Mouse (Mus musculus): ENCODE data around the gene Tnp2. TPM values are rescaled to one million over a fixed set of nuclear protein-coding genes. Genes with fewer than 3 reads are reported as not detected.
A peak's percentile ranks its signal among the peaks of the same experiment; 100 is the strongest.

Gene Tnp2
- total RNA-seq, 2 experiments from 2014 or later, result not detected

DNA sequence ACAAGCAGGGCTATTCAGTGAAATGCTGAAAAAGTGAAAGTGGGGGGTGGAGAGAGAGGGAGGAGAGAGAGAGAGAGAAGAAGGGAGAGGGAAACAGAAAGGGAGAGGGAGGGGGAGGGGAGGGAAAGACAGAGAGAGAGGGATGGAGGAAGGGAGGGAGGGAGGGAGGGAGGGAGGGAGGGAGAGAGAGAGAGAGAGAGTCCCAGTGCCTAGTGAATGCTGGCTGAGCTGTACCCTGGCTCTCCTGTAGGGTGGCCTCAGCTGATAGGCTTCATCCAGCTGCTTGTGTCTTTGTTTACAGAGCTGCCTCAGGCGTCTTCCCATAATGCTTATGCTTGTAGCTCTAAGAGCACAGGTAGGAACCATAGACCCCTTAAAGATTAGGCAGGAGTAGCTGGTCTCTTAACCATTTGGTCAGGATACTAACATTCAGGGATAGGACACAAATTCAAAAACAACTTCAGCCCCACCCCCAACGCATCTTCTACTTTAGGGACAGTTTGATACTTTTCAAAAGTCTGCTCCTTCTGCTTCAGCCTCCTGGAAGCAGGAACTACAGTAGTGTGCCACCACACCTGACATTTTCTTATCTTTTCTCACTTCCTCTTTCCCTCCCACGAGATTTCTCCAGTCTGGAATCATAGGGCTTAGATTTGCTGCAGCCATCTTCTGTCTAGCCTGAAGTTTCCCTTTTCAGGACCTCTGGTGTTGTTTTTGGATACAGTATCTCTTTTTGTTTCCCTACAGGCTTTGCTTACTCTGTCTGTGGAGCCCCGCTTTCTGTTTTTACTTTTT, 17.7 kb downstream of the Tnp2 start:
- no peak for DNase-seq (ENCODE audit: low spot score in 2 of 2)

DNA sequence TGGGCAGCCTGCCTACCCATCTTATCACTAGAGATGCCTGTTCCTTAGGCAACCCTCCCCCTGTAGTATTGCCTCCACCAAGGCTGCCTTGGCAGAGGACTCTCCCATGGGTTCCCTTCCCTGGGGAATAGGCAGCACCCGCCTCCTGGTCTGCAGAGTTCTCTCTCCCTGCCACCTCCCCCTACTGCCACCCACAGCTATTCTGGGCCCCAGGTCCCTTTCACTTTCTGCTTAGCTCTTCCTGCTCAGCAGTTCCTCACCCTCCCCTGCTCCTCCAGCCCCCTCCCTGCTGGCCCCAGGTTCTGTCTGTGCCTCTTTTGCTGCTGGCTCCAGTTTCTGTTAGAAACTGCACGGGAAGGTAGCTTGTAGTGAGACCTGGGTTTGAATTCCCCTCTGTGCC, 18.8 kb downstream of the Tnp2 start:
- DNase-seq (ENCODE audit: low spot score in 2 of 2), result no peak

DNA sequence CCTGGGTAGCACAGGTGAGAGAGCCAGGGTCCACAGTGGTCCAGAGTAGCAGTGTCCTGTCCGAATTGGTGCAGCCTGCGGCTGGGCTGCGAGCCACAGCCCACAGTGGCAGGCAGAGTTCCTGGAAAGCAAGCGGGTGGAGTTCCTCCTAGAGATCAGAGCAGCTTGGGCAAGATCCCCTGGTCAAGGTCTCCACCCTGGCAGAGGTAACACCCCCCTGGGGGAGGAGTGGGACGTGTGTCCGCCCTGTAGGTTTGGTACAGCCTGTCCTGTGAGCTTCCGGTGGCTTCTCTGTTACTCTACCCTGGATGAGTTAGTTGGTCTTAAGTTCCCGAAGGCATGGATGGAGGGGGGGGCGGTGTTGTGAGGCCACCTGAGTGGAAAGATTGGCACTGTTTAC, 19.6 kb downstream of the Tnp2 start:
- no peak for DNase-seq (ENCODE audit: low spot score in 2 of 2)

DNA sequence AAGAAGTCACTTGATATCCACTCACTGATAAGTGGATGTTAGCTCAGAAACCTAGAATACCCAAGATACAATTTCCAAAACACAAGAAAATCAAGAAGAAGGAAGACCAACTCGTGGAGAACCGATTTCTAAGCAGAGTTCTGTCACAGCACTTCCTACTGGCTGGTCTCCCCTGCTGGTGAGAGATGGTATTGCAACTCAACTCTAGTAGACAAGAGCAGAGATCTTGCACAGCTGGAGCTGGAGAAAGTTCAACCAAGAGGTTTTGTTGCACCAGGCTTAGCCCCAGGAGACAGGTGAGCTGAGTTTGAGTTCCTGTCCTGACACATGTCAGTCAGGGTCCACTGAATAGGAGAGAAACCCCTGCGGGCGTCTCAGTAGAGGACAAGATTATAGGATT, 21.3 kb downstream of the Tnp2 start:
- peak; percentile 29 to 76 for DNase-seq (ENCODE audit: low spot score in 2 of 2)

DNA sequence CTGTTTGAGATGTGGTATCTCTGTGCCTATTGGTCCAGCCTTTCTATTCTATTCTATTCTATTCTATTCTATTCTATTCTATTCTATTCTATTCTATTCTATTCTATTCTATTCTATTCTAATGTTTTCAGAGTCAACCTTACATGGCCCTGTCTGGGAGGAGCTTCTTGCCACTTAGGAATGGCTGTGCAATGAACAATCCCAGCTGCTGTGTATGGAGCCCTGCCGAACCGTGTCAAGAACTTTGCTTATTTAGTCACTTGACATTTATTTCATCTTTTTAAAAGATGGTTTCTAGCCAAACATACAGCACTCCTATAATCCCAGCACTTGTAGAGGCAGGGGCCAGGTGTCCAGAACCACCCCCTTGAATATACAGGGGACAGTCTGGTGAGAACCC, 24.1 kb downstream of the Tnp2 start:
- DNase-seq (ENCODE audit: low spot score in 2 of 2), result no peak

DNA sequence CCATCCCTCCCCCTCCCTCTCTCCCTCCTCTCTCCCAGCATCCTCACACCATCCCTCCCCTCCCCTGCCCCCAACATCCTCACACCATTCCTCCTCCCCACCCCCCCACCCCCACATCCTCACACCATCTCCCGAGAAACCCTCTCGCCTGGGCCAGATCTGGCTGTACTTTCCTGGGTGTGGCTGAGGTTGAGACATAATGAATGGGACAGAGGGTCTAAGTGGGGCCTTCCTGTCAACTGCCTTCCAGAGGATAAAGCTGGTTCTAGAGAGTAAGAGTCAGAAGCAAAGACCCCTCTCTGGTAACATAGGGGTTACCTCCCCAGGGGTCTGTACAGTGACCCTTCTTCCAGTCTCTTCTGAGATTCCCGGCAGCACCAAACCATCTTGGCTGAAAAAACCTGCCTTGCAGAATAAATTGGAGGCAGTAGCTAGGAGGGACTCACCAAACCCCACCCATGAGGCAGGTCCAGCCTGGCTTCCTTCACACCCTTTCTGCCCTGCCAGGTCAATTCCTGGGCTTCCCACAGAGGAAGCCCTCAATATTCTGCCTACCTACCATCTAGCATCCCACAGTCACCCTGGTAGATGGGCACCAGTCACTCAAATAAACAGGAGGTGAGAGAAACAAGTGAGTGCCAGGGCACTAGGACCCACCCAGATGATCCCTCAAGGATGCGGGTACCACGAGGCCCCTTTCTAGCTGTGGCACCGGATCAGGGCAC, 24.8 kb downstream of the Tnp2 start:
- DNase-seq (ENCODE audit: low spot score in 2 of 2), result no peak

DNA sequence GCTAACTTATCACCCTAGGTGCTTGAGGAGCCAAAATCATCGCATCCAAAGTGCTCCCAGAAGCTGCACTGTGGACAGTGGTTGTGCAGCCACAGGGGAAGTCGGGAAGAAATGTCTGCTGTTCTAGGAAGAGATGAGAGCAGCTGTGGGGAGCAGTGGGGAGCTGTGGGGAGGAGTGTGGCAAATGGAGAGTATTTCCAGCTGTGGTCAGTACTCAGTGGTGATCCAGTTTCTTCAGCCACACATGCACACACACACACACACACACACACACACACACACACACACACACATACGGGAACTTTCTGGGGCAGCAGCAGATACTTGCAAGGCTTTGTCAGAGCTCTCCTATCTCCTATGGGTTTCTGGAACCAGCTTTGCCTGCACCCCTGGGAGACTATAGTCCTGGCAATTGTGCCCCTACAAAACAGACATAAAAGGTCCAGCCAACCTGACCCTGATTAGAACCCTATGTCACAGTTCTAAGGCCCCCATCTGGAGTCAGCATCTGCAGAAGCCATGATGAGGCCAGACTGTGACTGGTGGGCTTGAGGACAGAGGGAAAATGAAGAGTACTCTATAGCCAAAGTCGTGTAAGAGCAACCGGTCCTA, 25.8 kb downstream of the Tnp2 start:
- no peak for DNase-seq (ENCODE audit: low spot score in 2 of 2)

DNA sequence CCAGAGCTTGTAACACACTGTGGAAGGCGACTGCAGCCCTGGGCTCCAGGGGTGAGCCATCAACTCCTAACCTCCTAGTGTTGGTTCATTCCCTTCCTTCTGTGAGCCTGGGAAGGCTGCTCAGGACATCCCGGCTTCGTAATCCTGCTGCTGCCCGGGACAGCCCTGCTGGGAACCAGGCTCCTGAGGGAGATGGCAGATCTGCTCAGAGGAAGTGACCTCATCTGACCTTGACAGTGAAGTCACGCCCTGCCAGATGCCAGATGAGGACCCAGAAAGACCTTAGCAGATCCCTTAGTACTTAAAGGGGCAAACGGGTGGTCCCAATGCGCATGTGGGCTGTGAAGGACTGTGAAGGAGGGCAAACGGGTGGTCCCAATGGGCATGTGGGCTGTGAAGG, 27.3 kb downstream of the Tnp2 start:
- DNase-seq (ENCODE audit: low spot score in 2 of 2), result no peak

DNA sequence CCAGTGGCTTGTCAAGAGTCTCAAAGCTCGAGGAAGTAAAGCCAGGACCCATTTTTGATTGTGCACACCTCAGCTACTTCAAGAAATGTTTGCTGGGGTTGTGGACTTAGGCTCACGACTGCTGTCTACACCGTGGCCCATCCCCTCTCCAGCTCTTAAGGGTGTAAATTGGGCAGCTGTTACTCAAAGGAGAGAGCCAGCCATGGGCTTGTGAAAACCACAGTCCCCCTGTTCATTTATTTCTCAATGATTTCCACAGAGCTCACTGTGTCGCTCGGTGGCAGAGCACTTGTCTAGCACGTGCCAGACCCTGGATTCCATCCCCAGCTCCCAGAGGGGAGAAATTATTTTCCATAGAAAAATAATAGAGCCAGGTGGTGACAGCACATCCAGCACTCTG, 32.3 kb downstream of the Tnp2 start:
- no peak for DNase-seq (ENCODE audit: low spot score in 2 of 2)

DNA sequence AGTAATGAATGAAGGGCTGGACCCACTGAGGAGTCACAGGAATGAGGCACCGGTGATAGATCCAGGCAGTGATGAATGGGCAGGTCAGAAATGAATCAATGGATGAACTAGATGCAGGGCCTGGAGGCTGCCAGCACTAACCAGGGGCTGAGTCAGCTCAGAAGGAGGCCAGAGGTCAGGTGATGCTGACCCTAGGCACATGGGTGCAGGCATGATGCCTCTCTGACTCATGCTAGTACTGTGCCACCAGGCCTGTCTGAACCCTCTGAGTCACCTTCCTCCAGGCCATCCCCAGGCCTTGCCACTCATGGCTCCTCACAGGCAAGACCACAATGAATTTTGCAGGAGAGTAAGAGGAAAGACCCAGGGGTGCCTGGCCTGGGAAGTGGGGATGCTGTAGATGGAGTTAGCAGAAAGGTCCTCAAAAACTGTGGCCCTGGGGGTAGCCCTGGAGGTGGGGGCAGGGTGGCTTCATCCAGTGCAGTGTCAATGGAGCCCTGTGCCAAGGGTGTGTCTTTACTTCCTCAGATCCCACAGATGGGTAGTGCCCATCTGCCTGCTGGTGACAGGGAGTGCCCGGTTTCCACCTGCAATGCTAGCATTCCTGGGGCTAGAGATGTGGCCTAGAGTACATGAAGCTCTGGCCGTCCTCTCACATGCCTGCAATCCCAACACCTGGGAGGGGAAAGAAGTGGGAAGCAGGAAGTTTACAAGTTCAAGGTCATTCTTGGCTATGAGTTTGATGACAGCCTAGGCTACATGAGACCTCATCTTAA, 33.8 kb downstream of the Tnp2 start:
- DNase-seq (ENCODE audit: low spot score in 2 of 2), result no peak

DNA sequence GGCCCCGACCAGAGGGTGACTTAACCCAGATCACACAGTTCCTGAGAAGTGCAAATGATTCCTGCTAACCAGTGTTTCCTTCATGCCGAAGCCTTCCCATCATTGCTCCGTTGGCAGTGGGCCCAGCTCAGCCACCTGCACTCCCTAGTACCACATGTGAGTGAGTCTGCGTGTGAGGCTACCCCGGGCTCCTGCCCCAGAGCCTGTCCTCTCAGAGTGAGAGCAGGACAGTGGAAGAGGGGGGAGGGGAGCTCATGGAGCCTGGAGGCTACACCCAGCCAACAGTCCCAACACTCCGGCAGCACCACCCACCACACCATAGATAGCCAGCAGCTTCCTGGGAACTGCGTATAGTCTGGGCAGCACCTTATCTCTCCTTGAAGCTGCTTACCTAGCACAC, 38.6 kb downstream of the Tnp2 start:
- DNase-seq (ENCODE audit: low spot score in 2 of 2), result peak in 1 of 2 experiments; percentile 43

DNA sequence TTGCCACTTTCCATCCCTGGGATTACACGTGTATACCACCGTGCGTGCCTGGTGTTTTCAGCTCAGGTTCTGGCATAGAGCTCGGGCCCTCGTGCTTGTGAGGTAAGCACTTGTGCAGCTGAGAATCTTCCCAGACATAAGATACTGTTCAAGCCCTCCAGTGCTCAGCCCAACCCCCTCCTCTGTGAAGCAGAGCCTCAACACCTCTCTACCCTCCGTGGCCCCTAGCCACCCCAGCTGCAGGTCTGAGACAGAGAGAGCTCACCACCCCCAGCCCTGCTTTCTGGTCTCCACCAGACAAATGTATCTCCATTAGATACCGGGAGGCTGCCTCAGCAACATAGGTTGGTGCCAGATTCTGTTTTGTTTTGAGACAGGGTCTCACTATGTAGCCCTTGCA, 39.2 kb downstream of the Tnp2 start:
- DNase-seq (ENCODE audit: low spot score in 2 of 2), result no peak

DNA sequence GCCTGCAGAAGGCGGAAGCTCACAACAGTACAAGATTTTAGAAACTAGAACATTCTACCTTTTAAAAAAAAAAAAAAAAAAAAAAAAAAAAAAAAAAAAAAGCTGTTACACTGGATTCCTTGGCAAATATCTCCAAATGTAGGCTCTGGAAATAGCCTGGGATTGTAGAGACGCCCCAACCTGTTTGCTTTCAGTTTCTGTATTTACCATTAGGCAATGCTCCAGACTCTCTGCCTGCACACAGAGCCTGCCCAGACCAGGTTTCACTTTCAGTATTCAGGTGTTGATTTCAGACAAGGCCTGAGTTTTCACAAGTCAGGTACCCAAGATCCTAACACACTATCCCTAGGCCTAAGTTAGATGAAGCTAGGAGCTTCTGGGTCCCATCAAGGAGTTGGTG, 47.4 kb downstream of the Tnp2 start:
- peak in 1 of 2 experiments; percentile 11 for DNase-seq (ENCODE audit: low spot score in 2 of 2)

DNA sequence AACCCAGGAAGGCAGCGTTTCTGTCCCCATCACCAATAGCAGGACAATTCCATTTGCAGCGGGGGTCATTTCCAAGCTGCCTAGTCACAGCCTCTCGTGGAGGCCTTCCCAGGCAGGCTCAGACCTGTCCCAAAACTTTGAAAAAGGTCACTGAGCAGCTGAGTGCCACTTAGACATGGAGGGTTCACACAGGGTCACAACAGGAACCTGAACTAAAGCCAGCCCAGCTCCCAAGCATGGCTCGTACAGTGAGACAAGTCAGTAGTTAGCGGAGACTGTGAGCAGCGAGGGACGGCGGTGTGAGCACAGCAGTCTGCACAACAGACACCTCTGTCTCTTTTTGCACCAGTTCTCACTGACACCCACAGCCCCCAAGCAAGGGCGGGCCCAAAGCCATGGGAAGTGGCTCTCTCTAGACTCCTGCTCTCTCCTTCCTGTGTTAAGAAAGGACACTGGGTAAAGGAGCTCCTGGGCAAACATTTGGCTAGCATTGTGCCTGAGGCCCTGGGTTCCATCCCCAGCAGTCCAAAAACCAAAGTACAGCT, 48.5 kb downstream of the Tnp2 start:
- DNase-seq (ENCODE audit: low spot score in 2 of 2), result no peak

DNA sequence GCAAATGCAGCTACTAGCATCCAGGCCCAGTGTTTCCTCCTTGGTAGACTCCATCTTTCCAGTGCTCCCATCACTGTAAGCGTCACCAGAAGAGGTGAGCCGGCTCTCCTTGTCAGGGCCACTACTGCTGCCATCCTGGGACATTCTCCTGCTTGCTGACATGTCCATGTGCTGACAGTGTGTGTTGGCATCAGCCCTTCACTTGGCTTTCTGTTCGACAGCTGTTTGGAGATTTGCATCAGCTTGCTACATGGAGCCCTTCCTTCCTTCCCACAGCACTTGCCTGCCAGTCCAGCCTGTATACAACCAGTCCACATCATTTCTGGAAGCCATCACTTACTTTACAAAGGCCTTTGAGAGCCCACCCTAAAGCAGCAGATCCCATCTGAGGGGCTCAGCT, 49.6 kb downstream of the Tnp2 start:
- no peak for DNase-seq (ENCODE audit: low spot score in 2 of 2)

Other genes starting within 250 kb of the Tnp2 start
- 10 to 100 TPM; 62.8 to 67.7 TPM for gene Dexi, start 245.6 kb downstream of the Tnp2 start, total RNA-seq (2021)
- 10 to 100 TPM; 93.0 to 95.7 TPM for gene Clec16a, start 243.3 kb downstream of the Tnp2 start, total RNA-seq (2021)
- under 1 TPM; 0.71 to 0.82 TPM for gene Socs1, start 3.1 kb downstream of the Tnp2 start, total RNA-seq (2021)
- not detected for gene Prm3, start 2.3 kb upstream of the Tnp2 start, total RNA-seq (2021)
- not detected for gene Prm2, start 7.5 kb upstream of the Tnp2 start, total RNA-seq (2021)
- not detected for gene Prm1, start 17.2 kb upstream of the Tnp2 start, total RNA-seq (2021)
- not detected for gene Gm11172, start 24.3 kb upstream of the Tnp2 start, total RNA-seq (2021)
- gene Rmi2, start 46.4 kb upstream of the Tnp2 start, total RNA-seq (2021), result not detected